Mouse (Mus musculus) T-cell, adult 2 months (primary cell): ENCODE measurements around the gene Chst8.

Source experiments
- DNase-seq: peaks from one replicate; pipeline ENCODE4 v3.0.0; 2022; ENCODE audit warnings: low spot score

Chst8 gene

DNA sequence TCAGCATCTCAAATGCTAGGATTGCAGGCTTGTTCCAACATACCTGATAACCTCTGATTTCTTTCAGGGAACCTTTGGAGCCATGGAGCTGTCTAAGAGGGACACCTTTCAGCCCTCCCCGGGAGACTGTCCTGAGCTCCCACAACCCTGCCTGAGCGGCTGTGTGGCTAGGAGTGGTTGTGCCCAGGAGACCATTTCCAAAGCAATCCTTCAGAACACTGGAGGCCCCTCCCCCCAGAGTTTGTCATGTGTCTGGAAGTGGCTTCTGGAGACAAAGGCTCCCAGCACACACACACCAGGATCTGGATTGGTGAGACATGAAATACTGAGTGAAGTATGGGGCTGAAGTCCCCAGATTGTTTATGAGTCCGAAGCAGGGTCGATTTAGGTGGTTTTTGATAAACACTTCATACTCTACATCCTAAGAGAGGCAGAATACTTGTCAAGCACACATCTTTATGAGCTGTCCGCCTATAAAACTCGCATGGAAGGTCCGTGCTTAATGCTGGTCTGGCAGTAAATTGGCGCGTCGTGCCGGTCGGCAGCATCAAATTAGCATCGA is 12.5 kb downstream of the Chst8 start:
- no peak for DNase-seq

DNA sequence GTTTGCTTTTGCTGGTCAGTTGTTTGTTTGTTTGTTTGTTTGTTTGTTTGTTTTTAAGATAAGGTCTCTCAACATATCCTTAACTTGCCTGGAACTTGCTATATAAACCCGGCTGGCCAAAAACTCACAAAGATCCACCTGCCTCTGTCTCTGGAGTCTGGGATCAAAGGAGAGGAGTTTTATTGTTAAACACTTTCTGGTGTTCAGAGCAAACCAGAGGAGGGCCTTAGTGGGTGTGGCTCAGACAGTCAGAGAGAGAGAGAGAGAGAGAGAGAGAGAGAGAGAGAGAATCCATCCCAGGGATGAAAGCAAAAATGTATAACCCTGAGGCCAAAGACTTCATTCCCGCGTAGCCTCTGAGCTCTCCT is 13.1 kb downstream of the Chst8 start:
- no peak for DNase-seq

DNA sequence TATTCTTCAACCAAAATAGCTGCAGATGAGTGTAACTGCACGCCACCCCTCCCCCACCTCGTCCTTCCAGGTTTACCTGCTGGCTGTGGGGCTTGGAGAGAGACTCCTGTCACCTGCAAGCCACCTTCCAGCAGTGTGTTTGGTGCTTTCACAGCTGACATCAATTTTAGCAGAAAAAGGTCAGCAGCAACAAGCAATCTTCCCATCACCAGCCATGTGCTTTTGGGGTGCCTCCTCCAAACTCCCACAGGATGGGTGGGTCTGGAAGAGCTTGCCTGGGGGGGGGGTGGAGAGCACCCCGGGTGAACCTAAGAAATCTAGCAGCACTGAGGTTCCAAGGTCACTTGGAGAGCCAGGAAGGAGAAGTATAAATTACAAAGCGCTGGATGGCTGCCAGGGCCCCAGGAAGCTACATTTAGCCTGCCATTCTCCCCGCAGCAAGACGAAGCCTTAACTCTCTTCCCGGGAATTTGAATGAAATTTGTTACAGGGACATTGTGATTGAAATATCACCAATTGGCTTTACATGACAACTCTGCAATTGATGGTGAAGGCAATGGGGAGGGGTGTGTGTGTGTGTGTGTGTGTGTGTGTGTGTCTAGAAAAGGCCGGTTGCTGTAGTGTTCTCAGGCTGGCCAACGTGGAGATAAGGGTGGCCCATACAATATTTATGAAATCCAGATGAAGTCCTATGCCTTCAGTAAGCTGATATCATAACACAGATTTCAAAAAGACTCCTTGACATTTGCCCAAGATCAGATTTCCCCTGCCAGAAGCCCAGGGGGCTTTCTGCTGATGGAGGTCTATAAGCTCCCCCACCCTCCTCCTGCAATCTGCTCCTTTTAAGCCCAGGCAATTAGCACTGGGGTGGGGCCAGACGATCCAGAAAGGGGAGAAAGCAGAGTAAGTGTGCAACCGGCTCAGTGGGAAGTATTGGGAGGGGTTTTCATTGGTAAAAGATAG is 13.8 kb downstream of the Chst8 start:
- no peak for DNase-seq

DNA sequence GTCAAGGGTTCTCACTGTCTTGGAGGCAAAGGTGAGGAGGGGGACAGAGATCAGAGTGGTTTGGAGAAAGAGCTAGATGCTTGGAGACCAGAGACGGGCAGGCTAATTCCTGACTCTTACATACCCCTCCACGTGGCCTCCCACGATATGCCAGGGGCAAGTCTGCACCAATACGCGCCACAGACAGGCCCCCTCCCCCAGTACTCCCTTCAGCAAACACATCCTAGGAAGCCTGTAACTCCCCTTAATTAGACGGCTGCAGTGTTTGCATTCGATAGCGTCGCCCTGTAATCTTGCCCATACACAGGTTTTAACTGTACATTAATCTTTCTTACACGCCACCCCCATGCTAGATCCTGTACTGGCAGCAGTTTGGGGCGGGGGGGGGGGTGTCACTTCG is 14.5 kb downstream of the Chst8 start:
- no peak for DNase-seq

DNA sequence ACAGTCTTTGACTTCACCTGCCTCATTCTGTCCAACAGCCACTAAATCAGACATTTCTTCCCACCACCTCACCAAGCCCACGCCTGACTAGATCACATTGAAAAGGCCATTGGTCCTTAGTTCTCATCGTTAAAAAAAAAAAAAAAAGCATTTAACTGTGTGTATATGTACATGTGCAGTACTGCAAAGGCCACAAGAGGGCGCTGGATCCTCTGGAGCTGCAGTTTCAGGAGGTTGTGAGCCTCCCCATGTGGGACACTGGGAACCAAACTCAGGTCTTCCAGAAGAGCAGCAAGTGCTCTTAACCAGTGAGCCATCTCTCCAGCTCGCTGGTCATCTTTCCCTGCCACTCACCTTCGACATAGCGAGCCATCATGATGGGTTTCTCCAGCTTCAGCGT is 22.1 kb downstream of the Chst8 start:
- DNase-seq, result no peak

DNA sequence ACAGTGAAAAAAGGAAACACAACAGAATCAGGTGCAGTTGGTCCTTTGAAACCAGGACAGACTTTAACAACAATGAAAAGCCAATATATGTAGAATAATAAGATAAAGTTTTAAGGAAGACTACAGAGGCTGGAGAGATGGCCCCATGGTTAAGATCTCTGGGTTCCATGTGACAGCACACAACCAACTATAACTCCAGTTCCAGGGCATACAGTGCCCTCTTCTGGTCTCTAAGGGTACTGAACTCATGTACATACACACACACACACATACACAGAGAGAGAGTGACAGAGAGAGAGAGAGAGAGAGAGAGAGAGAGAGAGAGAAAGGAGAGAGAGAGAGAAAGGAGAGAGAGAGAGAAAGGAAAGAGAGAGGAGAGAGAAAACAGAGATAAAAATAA is 25.3 kb downstream of the Chst8 start:
- no peak for DNase-seq

DNA sequence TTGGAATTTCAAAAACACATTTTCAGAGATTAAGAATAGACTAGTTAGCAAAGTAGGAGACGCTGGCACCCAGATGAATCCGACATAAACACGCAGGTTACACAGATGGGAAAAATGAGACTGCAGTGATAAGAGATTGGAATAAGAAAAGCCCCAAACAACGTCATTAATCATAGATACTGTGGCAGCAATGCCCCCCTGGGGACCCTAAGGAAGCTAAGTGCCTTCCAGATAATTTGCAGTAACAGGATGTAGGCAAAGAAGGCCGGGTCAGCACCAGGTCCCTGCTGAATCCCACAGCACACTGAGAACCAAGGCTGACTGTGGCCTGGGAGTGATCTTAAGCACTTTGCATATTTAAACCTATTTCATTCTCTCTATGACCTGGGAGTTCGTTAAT is 27.5 kb downstream of the Chst8 start:
- no peak for DNase-seq

DNA sequence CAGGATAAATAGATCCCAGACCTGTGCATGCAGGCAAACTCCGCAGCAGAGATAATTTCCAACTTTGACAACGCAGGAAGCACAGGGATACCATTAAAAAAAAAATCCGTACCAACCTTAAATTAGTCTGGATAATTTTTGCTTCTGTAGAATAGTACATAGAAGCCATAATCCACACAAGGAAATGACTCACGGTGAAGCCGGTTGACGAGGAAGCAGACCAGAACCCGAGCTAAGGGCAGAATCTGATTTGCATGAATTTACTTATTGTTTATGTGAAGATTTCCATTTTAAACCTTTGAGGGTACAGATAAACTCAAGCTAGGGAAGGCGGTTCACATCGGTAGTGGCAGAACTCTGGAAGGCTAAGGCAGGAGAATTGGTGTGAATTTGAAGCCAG is 28.0 kb downstream of the Chst8 start:
- no peak for DNase-seq

DNA sequence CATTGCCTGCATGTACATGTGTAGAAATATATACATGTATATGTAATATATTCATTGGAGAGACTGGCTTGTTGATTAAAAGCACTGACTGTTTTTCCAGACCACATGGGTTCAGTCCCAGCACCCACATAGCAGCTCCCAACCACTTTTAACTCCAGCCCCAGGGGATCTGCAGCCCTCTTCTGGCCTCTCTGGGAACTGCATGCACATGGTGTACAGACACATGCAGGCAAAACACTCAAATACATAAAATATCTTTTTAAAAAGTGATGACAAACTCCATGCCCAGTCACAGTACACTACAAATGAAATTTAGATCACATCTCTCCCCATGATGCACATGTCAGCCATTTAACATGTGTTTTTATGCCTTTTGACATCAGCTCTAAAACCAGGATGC is 30.5 kb downstream of the Chst8 start:
- DNase-seq, result no peak

DNA sequence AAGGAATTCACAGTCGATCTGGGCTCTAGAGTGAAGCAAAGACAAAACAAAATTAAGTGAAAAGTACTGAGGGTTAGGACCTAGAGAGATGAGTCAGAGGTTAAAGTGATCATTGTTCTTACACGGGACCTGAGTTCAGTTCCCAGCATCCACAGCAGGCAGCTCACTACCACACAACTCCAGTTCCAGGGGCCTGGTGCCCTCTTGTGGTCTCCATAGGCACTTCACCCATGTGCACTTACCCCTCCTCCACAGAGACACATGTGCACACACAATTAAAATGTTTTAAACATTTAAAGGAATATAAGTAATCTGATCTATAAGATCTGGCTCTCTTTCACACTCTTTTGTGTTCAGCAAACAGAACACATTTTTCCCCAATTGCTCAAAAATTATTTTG is 31.3 kb downstream of the Chst8 start:
- no peak for DNase-seq

DNA sequence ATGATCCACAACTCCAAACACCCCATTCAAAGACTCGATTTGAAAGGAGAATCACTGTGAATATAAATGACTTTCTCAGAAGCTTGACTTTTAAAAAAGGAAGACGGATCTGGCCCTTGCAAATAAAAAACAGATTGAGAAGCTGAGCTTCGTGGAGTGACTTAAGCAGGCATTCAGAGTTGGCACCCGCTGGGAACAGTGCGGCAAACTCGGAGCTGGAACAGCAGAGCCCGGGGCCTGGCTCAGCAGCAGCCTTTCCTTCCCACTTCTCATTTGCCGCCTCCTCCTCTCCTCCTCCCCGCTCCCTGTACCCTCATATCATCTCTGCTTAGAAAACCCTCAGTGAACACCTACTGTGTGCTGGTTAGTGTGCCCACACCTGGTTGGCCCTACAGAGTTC is 34.1 kb downstream of the Chst8 start:
- no peak for DNase-seq

DNA sequence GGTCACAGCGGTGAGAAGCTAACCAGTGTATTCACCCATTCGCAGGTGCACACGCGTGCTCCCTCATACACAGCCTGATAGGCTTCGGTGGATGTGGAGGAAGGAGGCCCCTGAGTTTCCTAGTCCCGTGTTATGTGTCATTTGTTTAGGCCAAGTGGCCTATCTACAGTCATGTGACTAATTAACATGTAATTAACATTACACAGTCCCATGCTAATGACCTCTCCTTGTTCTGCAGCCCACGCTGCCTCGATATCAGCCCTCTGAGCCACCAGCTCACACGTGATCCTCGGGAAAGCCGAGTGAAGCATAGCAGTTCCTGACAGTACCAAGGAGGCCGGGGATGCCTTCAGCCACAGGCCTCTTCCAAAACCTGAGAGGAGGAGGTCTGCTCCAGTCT is 36.9 kb downstream of the Chst8 start:
- DNase-seq, result no peak

DNA sequence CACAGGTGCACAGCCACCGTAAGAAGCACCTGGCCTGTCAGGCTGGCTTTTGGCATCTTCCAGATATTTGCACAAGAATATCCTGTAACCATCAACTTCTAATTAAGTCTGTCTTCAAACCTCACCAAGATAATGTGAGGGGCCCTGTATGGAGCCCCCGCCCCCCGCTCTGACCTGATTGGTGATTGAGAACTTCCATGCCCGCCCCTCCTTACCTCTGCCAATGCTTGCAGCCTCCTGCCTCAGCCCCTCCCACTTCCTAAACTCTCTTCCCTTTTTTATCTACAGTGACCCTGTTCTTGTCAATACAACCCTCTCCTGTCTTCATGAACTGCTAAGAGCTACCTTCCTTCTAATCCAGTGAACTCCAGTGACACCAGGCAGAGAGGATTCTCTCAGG is 37.6 kb downstream of the Chst8 start:
- DNase-seq, result no peak

DNA sequence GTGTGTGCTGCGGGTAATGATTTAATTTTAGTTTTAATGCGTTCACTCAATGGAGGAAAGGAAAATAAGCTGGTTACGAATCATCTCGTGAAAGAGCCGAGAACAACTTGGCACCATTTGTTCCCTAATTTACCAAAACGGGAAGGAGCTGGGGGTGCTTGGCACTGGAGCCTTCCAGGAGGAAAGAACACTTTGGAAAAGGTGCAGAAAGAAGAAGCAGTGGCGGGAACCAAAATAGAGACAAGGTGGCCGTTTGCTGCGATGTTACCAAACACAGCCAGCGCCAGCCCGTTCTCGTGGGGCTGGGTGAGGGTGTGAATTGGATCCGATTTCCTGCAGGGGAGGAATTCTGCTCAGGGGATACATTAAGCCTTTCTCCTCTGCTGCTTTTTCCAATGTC is 38.5 kb downstream of the Chst8 start:
- DNase-seq, result no peak

DNA sequence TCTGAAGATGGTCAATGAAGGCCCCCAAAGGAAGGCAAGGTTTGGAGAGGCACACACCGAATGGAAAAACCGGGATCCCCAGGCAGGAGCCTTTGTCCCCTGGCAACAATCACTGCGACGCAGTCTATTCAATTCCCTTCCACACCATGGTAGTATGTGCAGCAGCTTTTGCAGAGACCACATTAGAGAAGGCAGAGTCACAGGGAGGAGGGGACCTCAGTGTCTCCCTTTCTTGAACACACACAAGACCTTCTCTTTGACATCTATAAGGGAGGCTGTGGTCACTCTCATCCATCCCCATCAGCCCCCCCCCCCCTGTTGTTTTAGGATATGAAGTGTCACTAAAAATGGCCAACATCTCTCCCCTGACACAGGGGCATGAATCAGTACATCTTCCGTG is 39.2 kb downstream of the Chst8 start:
- no peak for DNase-seq

DNA sequence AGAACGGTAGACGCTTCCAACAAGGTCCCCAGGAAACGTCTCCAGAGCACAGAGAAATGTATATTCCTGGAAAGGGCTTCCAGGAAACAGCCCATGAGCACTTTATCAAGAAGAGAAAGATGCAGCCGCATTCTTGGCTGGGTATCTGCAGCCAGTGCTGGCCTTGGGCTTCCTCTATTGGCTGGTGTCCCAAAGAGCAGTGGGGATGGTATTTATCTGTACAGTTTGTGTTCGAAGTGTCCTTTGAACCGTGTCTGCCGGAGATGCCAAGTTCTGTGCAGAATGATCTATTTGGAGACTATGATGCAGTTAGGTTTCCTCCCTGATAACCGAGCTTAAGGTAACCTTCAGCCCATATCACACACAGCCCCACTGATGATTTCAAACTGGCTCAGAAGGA is 43.0 kb downstream of the Chst8 start:
- no peak for DNase-seq

DNA sequence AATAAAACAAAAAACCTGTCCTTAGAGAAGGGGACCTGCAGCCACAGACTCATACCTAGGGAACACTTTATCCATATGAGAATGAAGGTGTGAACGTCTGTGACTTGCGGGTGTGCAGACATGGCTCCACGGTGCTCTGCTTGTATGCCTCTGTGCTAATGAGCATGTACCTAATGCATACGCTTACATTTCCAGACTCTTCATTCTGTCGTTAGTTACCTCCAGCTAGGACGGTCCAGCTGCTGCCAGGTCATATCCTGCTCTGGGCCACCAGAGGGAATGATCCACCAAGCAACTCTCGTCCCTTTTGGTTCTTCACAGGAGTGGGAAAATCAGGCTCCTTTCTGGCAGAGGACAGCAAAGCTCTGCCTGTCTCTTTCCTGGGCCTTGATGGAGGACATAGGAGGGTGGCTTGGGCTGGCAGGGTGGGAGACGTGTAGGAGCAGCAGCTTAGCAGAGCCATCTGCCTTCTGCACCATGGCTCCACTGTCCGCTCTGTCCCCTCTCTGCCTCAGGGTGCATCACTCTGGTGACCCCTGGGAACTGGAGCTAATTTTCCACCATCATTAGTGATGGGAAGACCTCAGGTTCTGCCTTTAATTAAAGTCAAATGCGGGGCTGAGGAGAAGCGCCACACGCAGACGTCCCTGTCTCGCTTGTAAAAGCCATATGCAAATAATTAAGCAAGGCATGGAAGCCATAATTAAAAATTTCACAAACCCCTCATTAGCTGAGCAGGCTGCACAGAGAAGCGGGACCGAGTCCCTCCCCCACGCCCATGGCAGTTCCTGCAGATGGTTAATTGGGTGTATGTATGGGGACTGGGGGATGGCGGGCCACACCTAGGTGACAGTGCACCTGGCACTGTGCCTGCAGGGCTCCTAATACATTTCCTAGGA is 48.0 kb downstream of the Chst8 start:
- no peak for DNase-seq

DNA sequence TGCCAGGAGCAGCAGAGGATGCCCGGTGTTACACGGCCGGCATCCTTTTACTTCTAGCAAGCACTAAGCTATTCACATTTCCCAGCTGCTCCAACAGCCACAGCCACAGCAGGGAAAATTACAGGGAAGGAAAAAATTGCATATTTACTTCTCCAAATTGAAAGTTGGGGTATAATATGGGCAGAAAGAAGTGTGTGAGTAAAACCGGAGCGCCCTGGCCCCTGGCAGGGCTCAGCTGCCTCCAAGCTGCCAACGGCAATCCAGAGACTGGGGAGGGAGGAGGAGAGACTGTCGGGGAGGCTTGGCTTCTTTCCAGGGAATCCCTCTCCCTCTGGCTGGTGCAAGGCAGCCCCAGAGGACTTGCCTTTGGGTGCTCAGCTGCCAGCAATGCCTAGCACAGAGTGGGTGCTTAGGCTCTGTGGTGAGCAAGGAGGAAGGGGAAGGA is 53.1 kb downstream of the Chst8 start:
- no peak for DNase-seq

DNA sequence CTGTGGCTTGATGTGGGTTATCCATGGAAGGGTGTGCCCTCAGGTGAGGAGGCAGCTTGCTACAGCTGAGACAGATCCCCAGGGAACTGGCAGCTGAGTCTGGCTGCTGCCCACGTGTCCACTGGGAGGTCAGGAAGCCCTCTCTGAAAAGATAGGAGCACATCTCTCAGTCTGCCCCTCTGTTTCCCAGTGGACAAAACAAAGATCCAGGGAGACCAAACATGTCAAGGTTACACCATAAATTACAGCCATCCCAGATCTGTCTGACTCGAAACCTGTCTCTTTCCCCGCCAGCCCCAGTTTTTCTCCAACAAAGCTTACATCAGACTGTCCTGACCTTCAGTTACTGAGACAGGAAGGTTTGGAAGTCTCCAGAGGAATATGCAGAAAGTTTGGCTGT is 53.8 kb downstream of the Chst8 start:
- no peak for DNase-seq

DNA sequence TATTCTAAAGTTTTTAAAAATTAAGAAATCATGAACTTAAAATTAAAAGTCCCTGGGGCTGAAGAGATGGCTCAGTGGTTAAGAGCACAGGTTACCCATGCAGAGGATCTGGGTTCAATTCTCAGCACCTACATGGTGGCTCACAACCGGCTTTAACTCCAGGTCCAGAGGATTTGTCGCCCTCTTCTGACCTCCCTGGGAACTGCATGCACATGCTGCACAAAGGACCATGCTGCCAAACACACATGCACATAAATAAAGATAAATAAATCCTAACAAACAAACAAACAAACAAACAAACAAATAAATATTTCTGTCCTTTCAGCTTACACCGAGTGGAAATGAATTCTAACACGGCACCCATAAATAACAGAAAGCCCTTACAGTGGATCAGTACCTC is 55.0 kb downstream of the Chst8 start:
- no peak for DNase-seq

DNA sequence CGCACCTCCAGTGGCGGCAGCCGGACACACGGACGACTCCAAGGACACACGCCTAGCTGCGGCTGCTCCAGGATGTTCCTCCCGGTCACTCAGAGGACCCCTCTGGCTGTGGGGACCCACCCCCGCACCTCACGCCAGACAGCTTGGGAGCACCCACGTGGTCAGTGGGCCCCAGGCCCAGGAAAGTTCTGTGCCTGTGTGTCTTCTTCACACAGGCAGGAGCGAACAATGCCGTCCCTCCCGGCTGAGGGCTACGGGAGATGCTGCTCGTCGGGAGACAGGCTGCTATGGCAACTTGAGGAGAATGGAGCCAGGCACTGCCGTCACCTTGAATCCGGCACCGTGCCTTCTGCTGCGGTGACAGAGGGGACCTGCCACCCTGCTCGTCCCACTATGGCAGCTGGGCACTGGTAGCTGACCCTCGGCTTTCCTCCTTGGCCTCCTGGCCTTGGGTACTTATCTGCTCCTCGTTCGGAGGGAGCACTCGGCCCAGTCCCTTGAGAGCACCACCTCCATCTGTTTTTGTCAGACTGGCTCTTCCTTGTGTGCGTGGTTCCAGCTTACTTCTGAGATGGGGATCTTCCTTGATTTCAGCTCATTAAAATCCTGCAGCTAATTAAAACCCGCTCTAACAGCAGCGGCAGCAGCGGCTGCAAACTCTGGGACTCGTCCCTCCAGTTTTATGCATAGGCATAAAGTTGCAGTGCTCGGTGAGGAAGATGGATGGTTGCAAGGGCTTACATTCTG is 59.2 kb downstream of the Chst8 start:
- no peak for DNase-seq

DNA sequence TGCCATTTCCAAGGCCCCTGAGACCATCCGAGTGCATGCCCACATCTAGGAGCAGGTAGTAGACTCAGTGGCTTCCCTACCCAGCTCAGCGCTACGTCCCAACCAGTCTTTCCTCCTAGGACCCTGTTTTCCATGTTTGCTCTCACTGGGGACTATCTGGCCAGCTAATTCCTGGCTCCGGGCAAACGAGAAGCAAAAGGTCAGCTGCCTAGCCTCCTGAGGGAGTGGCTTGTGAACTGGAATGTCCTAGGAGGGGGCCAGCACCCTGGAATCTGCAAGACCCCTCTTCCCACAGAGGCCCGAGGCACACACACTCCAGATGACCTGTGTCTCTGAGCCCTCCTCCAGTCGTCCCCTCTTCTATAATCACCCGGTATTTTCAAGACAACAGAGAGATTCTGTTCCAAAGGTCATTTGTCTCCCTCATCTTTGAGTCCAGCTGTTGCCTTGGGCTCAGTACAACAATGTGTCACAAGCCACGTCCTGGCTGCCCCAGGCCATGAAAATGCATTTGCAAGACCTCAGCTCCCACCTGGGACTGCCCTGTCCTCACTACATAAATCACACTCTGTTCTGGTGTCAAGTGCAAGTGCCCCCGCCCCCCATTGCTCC is 60.3 kb downstream of the Chst8 start:
- no peak for DNase-seq
